Mouse (Mus musculus) layer of hippocampus, adult 2 months (tissue): ENCODE measurements around the gene Tnfsf13b. TPM values are rescaled to one million over a fixed set of nuclear protein-coding genes. Genes with fewer than 3 reads are reported as not detected.

Source experiments
- DNase-seq, 2 experiments: peaks; one replicate each; pipeline ENCODE4 v3.0.0; 2022; ENCODE audit warnings: low spot score in 2 of 2
- H3K27ac ChIP-seq: fragments of 200-600 bp; 2 replicates; pipeline ENCODE4 v1.8.1; 2022
- H3K4me3 ChIP-seq: fragments of 200-600 bp; 2 replicates; pipeline ENCODE4 v1.8.1; 2022; ENCODE audit warnings: mild to moderate bottlenecking
- CTCF ChIP-seq: fragments of 200-600 bp; conservative IDR thresholded peaks from 2 replicates; pipeline ENCODE4 v1.8.1; 2022; ENCODE audit warnings: antibody characterized with exemption, mild to moderate bottlenecking, moderate library complexity
- total RNA-seq, 2 experiments: library from RNA; stranded (reverse); gene quantifications; 2 replicates each; pipeline ENCODE4 v1.2.3; 2021

The Tnfsf13b gene
- total RNA-seq, 2 experiments from 2014 or later: 1.5 to 2.2 TPM

DNA sequence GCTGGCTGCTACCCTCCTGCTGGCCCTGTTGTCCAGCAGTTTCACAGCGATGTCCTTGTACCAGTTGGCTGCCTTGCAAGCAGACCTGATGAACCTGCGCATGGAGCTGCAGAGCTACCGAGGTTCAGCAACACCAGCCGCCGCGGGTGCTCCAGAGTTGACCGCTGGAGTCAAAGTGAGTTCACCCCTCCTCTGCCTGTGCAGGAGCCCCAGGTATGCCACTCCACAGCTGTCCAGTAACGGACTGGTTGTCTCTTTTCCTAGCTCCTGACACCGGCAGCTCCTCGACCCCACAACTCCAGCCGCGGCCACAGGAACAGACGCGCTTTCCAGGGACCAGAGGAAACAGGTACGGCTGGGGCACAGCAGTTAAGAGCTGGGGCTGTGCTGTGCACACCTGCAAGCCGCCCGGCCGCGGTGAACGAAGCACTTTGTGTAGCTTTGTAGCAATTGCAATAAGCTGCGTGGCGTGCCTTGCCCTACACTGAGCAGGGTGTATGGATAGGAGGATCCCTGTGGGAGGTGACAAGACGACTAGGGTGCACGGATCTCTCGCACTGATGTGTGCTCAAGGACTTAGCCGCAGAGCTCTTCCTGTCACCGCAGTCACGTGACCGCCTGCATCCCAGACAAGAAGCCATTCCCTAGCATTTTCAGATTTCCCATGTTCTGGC, 856 bp downstream of the Tnfsf13b start:
- no peak for TF ChIP-seq CTCF
- DNase-seq: peak; percentile 23 to 27
- peak overlapping the region; percentile 59 for H3K27ac ChIP-seq
- peak overlapping the region; percentile 59 for H3K4me3 ChIP-seq

DNA sequence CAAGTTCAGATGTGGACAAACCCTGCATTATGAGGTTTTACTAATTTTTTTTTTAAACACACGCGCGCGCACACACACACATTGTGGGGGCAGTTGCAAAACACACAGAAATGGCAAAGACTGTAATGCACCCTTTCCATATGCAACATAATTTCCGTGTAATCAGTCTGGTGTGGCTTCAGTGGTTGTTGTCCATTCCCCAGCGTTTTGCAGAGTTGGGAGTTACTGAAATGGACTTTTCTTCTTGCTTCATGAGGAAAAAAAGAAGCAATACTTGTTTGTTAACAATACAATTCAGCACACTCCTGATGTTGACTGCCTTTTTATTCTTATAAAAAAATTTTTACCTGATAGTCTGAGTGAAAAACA, 1.4 kb downstream of the Tnfsf13b start:
- DNase-seq: no peak
- no peak for TF ChIP-seq CTCF
- Histone ChIP-seq H3K4me3 (peak overlapping the region; percentile 59), H3K27ac (no peak overlapping the region)

DNA sequence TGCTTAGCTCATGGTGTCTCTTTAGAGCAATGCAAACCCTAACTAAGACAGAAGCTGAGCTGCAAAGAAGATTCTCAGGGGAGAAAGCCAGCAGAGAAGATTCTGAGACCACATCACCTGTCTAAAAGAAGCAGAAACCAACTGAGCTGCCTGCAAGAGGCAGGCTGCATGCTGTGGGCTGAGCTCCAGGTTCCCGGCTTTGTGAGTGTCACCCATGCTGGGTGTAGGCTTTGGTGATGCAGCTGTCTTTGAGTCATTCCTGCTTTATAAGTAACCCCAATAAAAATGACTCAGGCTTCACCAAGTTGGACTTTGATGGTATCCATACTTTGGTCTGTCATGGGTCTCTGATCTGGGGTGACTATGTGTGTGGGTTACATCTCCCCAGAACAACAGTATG, 10.0 kb downstream of the Tnfsf13b start:
- TF ChIP-seq CTCF: no peak
- Histone ChIP-seq H3K27ac (no peak overlapping the region), H3K4me3 (no peak overlapping the region)
- DNase-seq: no peak

DNA sequence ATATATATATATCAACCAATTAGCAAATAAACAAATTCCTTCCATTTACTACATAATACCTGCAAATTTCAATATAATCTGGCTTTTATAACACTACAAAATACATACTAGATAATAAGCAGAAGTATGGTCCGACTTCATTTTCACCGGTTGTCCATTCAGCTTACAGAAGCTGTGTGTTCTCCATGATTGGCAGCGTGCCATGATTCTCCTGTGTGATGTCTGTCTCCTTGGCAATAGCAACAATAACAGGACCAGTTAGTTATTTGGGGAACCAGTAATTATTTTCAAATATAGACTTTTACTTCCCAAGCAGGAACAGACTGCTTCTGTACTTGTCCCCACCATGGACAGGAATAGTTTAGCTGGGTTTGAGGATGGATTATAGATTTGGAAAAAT, 11.0 kb downstream of the Tnfsf13b start:
- DNase-seq: no peak
- Histone ChIP-seq H3K27ac (no peak overlapping the region), H3K4me3 (no peak overlapping the region)
- TF ChIP-seq CTCF: no peak

DNA sequence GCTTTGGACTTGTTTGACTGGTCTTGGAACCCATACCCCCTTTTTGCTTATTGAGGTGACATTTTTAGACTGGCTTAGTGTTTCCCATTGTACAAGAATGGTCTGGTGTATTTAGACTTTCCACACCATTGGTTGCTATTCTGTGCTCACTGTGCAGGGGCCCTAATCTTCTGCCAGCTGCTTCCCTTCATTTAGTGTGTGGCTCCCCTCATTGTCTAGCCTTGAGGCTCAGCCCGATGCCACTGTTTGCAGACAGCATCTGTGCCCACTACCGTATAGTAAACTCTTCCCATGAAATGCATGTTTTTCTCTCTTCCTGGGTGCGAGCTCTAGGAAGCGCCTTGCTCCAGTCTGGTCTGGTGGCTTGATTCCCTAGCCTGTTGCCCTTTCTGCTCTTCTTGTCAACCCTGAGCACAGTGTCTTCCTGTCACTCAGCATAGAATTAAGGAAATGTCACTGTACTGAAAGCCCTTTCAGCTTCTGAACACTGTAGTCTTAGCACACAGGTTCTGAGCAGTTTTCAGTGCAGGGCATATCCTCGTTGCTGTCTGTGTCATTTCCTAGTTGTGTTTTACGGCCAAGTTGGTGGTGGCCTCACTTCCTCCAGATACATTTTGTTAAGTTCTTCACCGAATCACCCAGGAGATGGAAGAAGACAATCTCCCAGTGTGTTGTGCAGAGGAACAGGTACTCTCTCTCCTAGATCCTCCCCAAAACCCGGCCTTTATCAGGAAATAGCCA, 24.2 kb downstream of the Tnfsf13b start:
- Histone ChIP-seq H3K4me3 (no peak overlapping the region), H3K27ac (no peak overlapping the region)
- DNase-seq: no peak
- TF ChIP-seq CTCF: no peak

DNA sequence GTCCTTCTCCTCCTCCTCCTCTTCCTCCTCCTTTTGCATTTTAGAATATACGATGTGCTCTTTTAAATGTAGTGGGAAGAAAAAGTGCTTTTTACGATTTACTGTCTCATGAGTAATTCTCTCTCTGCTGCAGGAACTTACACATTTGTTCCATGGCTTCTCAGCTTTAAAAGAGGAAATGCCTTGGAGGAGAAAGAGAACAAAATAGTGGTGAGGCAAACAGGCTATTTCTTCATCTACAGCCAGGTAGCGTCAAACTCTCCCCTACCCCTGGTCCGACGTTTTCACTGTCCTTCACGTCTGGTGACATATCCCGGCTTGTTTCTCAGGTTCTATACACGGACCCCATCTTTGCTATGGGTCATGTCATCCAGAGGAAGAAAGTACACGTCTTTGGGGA, 24.9 kb downstream of the Tnfsf13b start:
- TF ChIP-seq CTCF: no peak
- H3K27ac ChIP-seq: no peak overlapping the region
- H3K4me3 ChIP-seq: no peak overlapping the region
- DNase-seq: no peak

DNA sequence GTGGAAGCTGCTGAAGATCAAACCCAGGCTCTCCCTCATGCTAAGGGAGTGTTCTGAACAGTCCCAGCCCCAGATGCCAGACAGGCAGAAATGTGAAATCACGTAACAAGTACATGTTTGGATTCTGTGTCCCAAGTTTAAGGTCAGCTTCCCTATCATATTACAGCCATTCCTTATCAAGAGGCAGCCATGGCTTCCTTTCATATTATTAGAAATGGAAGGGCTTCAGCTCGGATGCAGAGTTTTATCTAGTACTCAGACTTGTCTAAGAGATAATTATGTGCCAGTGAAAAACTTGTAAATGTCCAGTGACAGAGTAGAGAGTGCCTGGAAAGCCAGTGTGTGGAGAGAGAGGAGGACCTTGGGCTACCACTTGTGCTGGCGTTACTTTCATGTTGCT, 34.6 kb downstream of the Tnfsf13b start:
- Histone ChIP-seq H3K4me3 (no peak overlapping the region), H3K27ac (no peak overlapping the region)
- no peak for TF ChIP-seq CTCF
- no peak for DNase-seq

DNA sequence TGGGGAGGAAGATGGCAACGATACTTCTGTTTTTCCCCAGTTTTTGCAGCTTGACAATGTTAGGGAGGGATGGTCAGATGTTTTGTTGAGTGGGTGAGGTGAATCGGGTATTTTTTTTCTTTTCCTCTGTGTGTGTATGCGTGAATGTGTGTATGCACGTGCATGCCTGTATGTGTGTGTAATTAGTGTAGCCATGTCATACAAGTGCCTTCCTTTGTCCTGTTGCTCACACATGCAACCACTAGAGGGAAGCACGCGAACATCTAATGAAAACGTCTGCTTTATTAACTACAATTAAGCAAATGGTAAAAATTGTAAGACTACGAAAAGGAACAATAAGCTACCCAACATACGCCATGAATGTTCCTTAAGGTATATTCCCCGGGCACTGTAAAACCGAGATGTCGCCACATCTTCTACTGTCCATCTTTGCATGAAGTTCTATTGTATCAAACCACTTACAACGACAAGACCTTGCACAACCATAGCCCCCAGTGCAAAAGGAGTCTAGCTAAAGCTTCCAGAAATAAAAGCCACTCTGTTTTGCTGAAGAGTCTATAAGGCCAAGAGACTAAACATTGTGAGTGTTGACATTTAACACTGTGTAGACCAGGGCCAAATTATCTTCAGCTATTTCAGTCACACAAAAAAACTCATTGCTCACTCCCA, 37.7 kb downstream of the Tnfsf13b start:
- Histone ChIP-seq H3K27ac (no peak overlapping the region), H3K4me3 (no peak overlapping the region)
- peak; percentile 83 for TF ChIP-seq CTCF
- DNase-seq: peak; percentile 52 to 67

DNA sequence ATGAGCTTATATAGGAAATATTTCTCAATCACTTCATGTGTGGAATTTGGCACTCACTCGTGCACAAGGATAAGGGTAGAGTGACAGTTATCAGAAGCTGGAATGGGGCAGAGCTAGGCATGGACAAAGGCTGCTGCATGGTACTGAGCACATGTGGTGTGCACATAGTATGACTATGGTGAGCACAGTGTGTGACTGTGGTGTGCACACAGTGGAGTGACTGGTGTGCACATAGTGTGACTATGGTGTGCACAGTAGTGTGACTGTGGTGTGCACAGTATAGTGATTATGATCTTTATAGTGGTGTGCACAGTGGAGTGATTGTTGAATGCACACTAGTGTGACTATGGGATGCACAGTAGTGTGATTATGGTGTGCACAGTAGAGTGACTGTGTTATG, 39.5 kb downstream of the Tnfsf13b start:
- no peak for TF ChIP-seq CTCF
- no peak for DNase-seq
- no peak overlapping the region for H3K4me3 ChIP-seq
- H3K27ac ChIP-seq: no peak overlapping the region

DNA sequence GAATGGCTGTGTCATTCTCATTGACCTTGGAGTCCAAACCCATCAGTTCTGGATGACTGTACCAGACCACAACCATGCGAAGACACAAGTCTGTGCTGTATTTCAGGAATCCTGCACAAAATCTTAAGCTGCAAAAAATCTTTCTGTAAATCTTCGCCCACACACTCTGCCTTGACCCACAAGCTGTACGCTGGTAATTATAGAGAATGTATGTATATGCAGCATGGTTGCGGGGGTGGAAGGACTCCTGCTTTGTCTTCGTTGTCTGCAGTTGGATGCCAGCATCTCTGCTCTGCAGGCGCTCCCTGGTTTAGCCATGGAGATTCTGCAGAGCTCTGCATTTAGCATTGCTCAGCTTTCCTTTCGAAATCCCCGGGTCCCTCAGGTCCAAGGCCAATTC, 42.9 kb downstream of the Tnfsf13b start:
- Histone ChIP-seq H3K27ac (no peak overlapping the region), H3K4me3 (no peak overlapping the region)
- TF ChIP-seq CTCF: no peak
- DNase-seq: peak in 1 of 2 experiments; percentile 26

DNA sequence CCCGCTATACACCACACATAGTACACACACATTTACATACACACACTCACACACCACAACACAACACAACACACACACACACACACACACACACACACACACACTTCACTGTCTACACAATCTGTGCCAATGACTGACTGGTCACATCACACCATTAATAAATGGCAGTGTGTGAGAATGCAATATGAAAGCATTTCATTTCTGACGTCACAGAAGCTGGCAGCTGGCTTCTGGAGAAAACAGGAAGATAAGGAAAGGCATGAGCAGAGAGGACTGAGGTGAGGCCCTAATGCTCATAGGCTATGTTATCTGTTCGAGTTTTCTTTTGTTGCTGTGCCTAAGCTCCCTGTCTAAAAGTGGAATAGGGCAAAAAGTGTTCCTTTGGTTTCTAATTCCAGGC, 45.3 kb downstream of the Tnfsf13b start:
- H3K27ac ChIP-seq: no peak overlapping the region
- no peak for TF ChIP-seq CTCF
- no peak overlapping the region for H3K4me3 ChIP-seq
- no peak for DNase-seq

DNA sequence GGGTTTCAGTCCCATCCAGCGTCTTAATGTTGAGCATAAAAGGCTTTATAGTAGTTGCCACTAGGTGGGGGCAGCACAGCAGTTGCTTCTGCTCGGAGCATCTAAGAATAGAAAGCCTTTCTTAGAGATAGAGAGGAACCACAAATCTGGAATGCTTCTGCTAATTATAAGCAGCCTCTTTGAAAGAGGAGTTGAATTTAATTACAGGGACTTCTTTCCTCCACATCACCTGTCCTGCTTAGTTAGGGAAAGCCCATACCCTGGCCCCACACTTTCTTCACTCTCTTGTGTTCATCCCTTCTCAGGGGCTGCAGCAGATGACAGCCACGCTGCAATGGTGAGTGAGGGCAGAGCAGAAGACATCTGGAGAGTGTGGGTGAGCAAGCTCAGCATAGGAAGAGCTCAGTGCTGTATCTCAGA, 47.3 kb downstream of the Tnfsf13b start:
- H3K4me3 ChIP-seq: no peak overlapping the region
- DNase-seq: peak; percentile 18 to 38
- H3K27ac ChIP-seq: peak overlapping the region; percentile 72
- TF ChIP-seq CTCF: peak; percentile 88

DNA sequence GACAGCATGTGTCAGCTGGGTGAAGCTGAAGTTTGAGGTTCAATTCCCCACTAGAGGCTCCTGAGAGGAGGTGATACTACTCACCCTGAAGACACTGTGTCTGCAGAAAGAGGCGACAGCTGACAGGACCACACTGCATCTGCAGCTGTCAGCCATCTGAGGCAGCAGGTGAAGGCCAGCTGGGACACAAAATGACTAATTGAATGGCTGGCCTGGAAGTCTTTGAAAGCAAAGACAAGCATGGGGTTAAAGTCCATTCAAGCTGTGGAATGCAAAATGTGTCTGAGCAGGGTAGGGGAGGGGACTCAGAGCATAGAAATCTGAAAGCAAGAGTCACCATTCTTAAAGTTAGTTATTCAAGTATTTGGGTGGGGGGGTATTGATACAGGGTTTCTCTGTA, 54.7 kb downstream of the Tnfsf13b start:
- no peak for TF ChIP-seq CTCF
- no peak for DNase-seq
- no peak overlapping the region for H3K27ac ChIP-seq

More for the DNA sequence above, 54.7 kb downstream of the Tnfsf13b start:
- no peak overlapping the region for H3K4me3 ChIP-seq
